Mouse (Mus musculus) heart, embryonic 10.5 days (tissue): ENCODE data around the gene Ghdc. TPM values are rescaled to one million over a fixed set of nuclear protein-coding genes. Genes with fewer than 3 reads are reported as not detected.

ENCODE experiments used
- DNase-seq: peaks from one replicate; pipeline ENCODE4 v3.0.0-alpha.2; 2017; ENCODE audit warnings: low spot score
- H3K27ac ChIP-seq: fragments of 300-500 bp; sonication (generic); 2 replicates; pipeline ENCODE4 v1.5.1; 2016; ENCODE audit warnings: mild to moderate bottlenecking
- H3K27me3 ChIP-seq: fragments of 300-500 bp; sonication (generic); 2 replicates; pipeline ENCODE4 v1.6.1; 2016; ENCODE audit warnings: mild to moderate bottlenecking; ENCODE audit not compliant: poor library complexity, insufficient read depth, severe bottlenecking
- H3K36me3 ChIP-seq: fragments of 300-500 bp; sonication (generic); 2 replicates; pipeline ENCODE4 v1.6.1; 2016; ENCODE audit warnings: mild to moderate bottlenecking, moderate library complexity
- H3K4me1 ChIP-seq: fragments of 300-500 bp; sonication (generic); 2 replicates; pipeline ENCODE4 v1.6.1; 2016; ENCODE audit warnings: mild to moderate bottlenecking
- H3K4me3 ChIP-seq: fragments of 300-500 bp; sonication (generic); 2 replicates; pipeline ENCODE4 v1.5.1; 2016; ENCODE audit warnings: mild to moderate bottlenecking, moderate library complexity
- H3K9me3 ChIP-seq: fragments of 300-500 bp; sonication (generic); 2 replicates; pipeline ENCODE4 v1.6.1; 2016; ENCODE audit warnings: mild to moderate bottlenecking, moderate library complexity
- WGBS: fragments of 180-500 bp; shearing (Covaris S2); methylation state at CpG from one replicate; pipeline ENCODE4 v1.1.7; 2016; 5-methylcytosine and 5-hydroxymethylcytosine counted together
- polyA plus RNA-seq: library from polyadenylated mRNA; unstranded; fragments of >200 nt; fragmentation: Nextera tagmentation; extraction: Ambion mirVana; gene quantifications from 2 replicates; pipeline ENCODE4 v1.2.1, GENCODE M21; 2016

Ghdc gene
- polyA plus RNA-seq, 1 experiment from 2014 or later: 4.8 TPM

- Histone ChIP-seq H3K4me1 (peaks cover 44% of the 10 kb centered on the region), H3K27ac (no peak overlapping the region), H3K36me3 (peaks cover 52% of the 10 kb centered on the region), H3K4me3 (no peak overlapping the region), H3K9me3 (no peaks in the 10 kb centered on the region), H3K27me3 (no peaks in the 10 kb centered on the region)
- no peak for DNase-seq
- 82% methylated on average over 11 of the region's 11 CpGs for WGBS
Observed at GRCm38 (mm10) chr11:100719893-100720292, 50.9 kb downstream of the Ghdc start.

DNA sequence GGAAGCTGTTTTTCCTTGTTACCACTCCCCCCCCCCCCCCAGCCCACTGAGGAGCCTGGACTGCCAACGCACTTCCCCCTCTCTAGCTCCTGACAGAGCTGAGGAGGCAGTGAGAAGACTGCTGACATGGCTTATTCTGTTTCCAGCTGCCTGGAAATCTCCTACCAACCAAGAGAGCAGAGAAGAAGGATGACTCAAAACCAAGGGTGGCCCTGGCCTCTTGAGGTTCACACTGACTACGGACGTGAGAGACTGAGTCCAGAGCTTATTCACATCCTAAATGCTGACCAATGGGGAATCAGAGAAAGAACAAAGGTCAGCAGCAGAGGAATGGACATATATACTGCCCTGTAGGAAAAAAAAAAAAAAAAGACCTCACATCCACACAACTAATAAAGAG lies 51.4 kb downstream of the Ghdc start:
- Histone ChIP-seq H3K4me3 (no peak overlapping the region), H3K36me3 (peaks cover 53% of the 10 kb centered on the region), H3K9me3 (no peaks in the 10 kb centered on the region), H3K27ac (no peak overlapping the region), H3K4me1 (peaks cover 42% of the 10 kb centered on the region), H3K27me3 (no peaks in the 10 kb centered on the region)
- no peak for DNase-seq
- WGBS: 79% methylated on average over 3 of the region's 3 CpGs

DNA sequence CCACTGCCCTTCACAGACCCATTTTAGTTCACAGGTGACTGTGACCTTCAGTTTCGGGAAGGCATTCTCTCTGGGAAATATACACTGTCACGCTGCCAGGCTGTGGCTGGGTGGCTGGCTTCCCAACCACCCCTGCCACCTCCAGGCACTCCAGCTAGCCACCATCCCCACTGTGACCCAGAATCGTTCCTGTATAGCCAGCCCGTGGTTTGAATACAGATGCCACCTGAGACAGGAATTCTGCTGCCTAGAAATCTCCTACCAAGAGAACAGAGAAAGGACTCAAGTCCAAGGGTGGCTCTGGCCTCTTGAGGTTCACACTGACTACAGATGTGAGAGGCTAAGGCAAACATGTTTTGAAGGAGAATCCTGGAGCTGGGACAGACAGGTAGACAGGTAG lies 51.9 kb downstream of the Ghdc start:
- no peaks in the 10 kb centered on the region for H3K27me3 ChIP-seq
- DNase-seq: no peak
- H3K9me3 ChIP-seq: no peaks in the 10 kb centered on the region
- peaks cover 53% of the 10 kb centered on the region for H3K36me3 ChIP-seq
- peaks cover 45% of the 10 kb centered on the region for H3K4me1 ChIP-seq
- no peak overlapping the region for H3K4me3 ChIP-seq
- 83% methylated on average over 4 of the region's 4 CpGs for WGBS
- no peak overlapping the region for H3K27ac ChIP-seq

DNA sequence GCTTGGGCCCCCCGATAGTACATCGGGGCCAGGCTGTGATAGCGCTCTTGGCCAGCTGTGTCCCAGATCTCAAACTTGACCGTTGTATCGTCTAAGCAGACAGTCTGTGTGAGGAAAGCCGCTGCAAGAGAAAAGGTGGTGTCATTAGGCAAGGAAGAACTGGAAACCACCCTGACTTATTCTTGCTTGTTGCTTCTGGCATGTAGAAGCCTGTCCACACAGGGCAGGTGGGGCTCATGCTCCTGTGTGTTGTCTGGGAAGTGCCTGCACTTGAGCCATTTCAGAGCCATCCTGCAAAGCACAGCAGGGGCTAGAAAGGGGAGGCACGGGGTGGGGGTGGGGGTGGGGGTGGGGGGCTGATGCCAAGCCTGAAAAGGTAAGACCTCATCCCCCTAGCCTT lies 52.3 kb downstream of the Ghdc start:
- H3K36me3 ChIP-seq: peaks cover 53% of the 10 kb centered on the region
- peaks cover 49% of the 10 kb centered on the region for H3K4me1 ChIP-seq
- WGBS: 92% methylated on average over 7 of the region's 7 CpGs
- no peak overlapping the region for H3K27ac ChIP-seq
- no peaks in the 10 kb centered on the region for H3K9me3 ChIP-seq
- no peak for DNase-seq
- H3K4me3 ChIP-seq: no peak overlapping the region
- H3K27me3 ChIP-seq: no peaks in the 10 kb centered on the region

GRCm38 (mm10) chr11:100716649-100717048 lies 54.1 kb downstream of the Ghdc start:
- 86% methylated on average over 3 of the region's 3 CpGs for WGBS
- H3K27me3 ChIP-seq: no peaks in the 10 kb centered on the region
- H3K4me1 ChIP-seq: peaks cover 50% of the 10 kb centered on the region
- H3K27ac ChIP-seq: no peak overlapping the region
- DNase-seq: no peak
- H3K36me3 ChIP-seq: peaks cover 53% of the 10 kb centered on the region
- H3K9me3 ChIP-seq: no peaks in the 10 kb centered on the region
- H3K4me3 ChIP-seq: no peak overlapping the region

Other genes with a start within 250 kb of the Ghdc start
- gene Acly, start 243.0 kb downstream of the Ghdc start, polyA plus RNA-seq: 127 and 139 TPM in 2 replicates
- gene Ttc25, start 225.3 kb downstream of the Ghdc start, polyA plus RNA-seq: 0.59 and 0.75 TPM in 2 replicates
- 16.3 and 20.0 TPM in 2 replicates for gene Cnp, start 196.1 kb downstream of the Ghdc start, polyA plus RNA-seq
- gene Nkiras2, start 151.7 kb downstream of the Ghdc start, polyA plus RNA-seq: 67.4 and 67.9 TPM in 2 replicates
- 194 and 211 TPM in 2 replicates for gene Dnajc7, start 150.8 kb downstream of the Ghdc start, polyA plus RNA-seq
- 0.23 and 0.27 TPM in 2 replicates for gene Zfp385c, start 78.5 kb downstream of the Ghdc start, polyA plus RNA-seq
- 1.1 and 2.4 TPM in 2 replicates for gene Dhx58, start 66.7 kb downstream of the Ghdc start, polyA plus RNA-seq
- 52.0 and 59.8 TPM in 2 replicates for gene Kat2a, start 58.5 kb downstream of the Ghdc start, polyA plus RNA-seq
- 0.19 and 0.34 TPM in 2 replicates for gene Hspb9, start 57.1 kb downstream of the Ghdc start, polyA plus RNA-seq
- gene Rab5c, start 32.7 kb downstream of the Ghdc start, polyA plus RNA-seq: 13.7 and 13.9 TPM in 2 replicates
- gene Kcnh4, start 11.0 kb downstream of the Ghdc start, polyA plus RNA-seq: not detected in 2 replicates
- not detected in 2 replicates for gene Hcrt, start 8.0 kb downstream of the Ghdc start, polyA plus RNA-seq
- gene Stat5b, start 79.8 kb upstream of the Ghdc start, polyA plus RNA-seq: 25.7 and 30.1 TPM in 2 replicates
- 6.2 and 6.6 TPM in 2 replicates for gene Stat5a, start 88.4 kb upstream of the Ghdc start, polyA plus RNA-seq
- 33.7 and 41.5 TPM in 2 replicates for gene Stat3, start 168.6 kb upstream of the Ghdc start, polyA plus RNA-seq
- 139 and 252 TPM in 2 replicates for gene Cavin1, start 199.9 kb upstream of the Ghdc start, polyA plus RNA-seq
- 54.4 and 66.3 TPM in 2 replicates for gene Atp6v0a1, start 238.5 kb upstream of the Ghdc start, polyA plus RNA-seq